15 mouse cellular contexts compared by ENCODE assay signal in the genomic region with DNA sequence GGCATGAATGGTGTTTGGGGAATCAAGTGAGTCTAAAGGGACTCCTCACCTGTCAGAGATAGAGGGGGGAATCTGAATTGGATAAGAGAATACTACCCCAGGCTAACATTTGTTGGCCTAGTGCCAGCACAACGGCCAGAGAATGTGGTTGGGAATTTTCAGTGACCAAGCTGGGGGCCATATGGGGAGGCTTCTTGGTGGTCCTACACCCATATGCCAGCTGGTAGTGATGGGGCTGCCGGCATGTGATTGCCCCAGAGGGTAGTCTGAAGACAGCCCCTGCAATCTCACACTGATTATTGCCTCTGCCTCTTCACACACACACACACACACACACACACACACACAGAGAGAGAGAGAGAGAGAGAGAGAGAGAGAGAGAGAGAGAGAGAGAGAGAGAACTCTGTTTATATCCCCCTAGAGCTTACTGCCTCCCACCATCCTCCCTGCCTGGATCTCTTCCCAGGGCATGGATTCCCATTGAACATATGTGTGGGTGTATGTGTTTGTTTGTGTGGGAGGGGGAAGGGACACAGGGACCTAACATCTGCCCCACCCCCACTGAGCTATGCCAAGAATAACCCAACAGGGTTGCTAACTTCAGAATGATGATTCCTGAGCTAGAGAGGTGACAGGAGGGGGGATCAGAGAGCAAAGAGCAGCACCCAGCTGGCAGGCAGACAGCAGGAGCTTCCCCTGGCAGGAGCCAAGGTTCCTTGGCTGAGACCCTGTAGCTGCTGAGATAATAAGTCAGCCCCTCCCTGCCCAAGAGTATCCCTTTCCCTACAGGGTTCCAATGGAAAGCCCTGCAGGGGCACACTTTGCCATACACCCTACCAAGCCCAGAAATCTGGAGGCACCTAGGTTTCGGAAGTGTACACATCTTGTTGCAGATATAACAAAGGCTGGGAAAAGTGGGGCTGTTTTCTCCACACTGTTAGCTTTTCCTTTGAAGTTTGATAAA. TPM values are rescaled to one million over a fixed set of nuclear protein-coding genes. Genes with fewer than 3 reads are reported as not detected.
DNase-seq lines count a peak whose midpoint lies in the region; ATAC-seq and TF ChIP-seq lines count a peak whose summit lies in the region.
"Had no signal": no experiment of that assay in that cellular context is flagged by ENCODE, and none has a peak within 500 bp of the region (broad histone marks: within the 10 kb centered on the region; RNA-seq: fewer than 3 reads in every experiment).

No protein-coding gene starts in this region.

- H3K36me3 ChIP-seq in kidney, adult 2 months (ENCODE audit: control insufficient read depth, insufficient read depth, low read length), result no peaks in the 10 kb centered on the region
- no peaks in the 10 kb centered on the region for H3K36me3 ChIP-seq in kidney, embryonic 14.5 days (ENCODE audit: control insufficient read depth, insufficient read depth, low read length)
- H3K36me3 ChIP-seq in megakaryocyte, embryonic 14.5 days (replicated peaks; ENCODE audit: low read length), result peaks cover 8% of the 10 kb centered on the region
- H3K36me3 ChIP-seq in forebrain, embryonic 15.5 days, result no peaks in the 10 kb centered on the region
- H3K36me3 ChIP-seq: embryonic facial prominence, embryonic 15.5 days had no signal

- H3K4me2 ChIP-seq in kidney, embryonic 14.5 days (replicated peaks; ENCODE audit: low read depth, low read length), result no peak overlapping the region
- no peak overlapping the region for H3K4me2 ChIP-seq in forebrain, embryonic 15.5 days (replicated peaks)
- H3K4me2 ChIP-seq: embryonic facial prominence, embryonic 15.5 days had no signal

- TF ChIP-seq POLR2A in kidney, adult 2 months (IDR thresholded peaks at IDR 0.05; ENCODE audit: low read depth, low read length), result no peak

- no peaks in the 10 kb centered on the region for H3K4me1 ChIP-seq in kidney, adult 2 months (ENCODE audit: control insufficient read depth, insufficient read depth, low read length)
- no peaks in the 10 kb centered on the region for H3K4me1 ChIP-seq in kidney, embryonic 14.5 days (ENCODE audit: control insufficient read depth, insufficient read depth, low read length)
- peaks cover 66% of the 10 kb centered on the region for H3K4me1 ChIP-seq in megakaryocyte, embryonic 14.5 days
- peaks cover 25% of the 10 kb centered on the region for H3K4me1 ChIP-seq in forebrain, embryonic 15.5 days

- no peak for TF ChIP-seq CTCF in kidney, adult 2 months (conservative IDR thresholded peaks at IDR 0.05; ENCODE audit: insufficient read depth, insufficient read length, low read depth, low read length)

- H3K9ac ChIP-seq in kidney, embryonic 14.5 days (ENCODE audit: low read depth, low read length), result no peak overlapping the region
- no peak overlapping the region for H3K9ac ChIP-seq in forebrain, embryonic 15.5 days (replicated peaks)
- H3K9ac ChIP-seq: embryonic facial prominence, embryonic 15.5 days; liver, embryonic 14.5 days had no signal

- no peak for ATAC-seq in kidney, embryonic 14.5 days (ENCODE audit: low FRiP score, low TSS enrichment)
- ATAC-seq in megakaryocyte, adult 5-6 weeks (ENCODE audit: poor library complexity, severe bottlenecking), result no peak
- ATAC-seq in forebrain, embryonic 15.5 days (replicated peaks), result peak; percentile 87
- ATAC-seq: CD4-positive, CD25-positive, alpha-beta regulatory T cell, adult 4 months had no signal

- H3K27me3 ChIP-seq in kidney, adult 2 months (replicated peaks; ENCODE audit: control insufficient read depth, insufficient read depth, low read length), result peaks cover 1% of the 10 kb centered on the region; the same call in 1 of the 2 replicates
- H3K27me3 ChIP-seq in kidney, embryonic 14.5 days (ENCODE audit: control insufficient read depth, insufficient read depth, low read length), result peaks cover 30% of the 10 kb centered on the region
- no peaks in the 10 kb centered on the region for H3K27me3 ChIP-seq in megakaryocyte, embryonic 14.5 days (replicated peaks)
- peaks cover 26% of the 10 kb centered on the region for H3K27me3 ChIP-seq in forebrain, embryonic 15.5 days

- DNase-seq in kidney, adult 2 months, result peak; percentile 40
- DNase-seq in layer of hippocampus, postnatal 14 days (ENCODE audit: low spot score in 2 of 2), result peak; percentile 36 to 58
- no peak for DNase-seq in cerebellum, postnatal 14 days
- no peak for DNase-seq in urinary bladder, postnatal 36 days (ENCODE audit: low spot score in 2 of 2)
- DNase-seq: cerebellum, postnatal 36 days had no signal

- no peaks in the 10 kb centered on the region for H3K9me3 ChIP-seq in kidney, embryonic 14.5 days (ENCODE audit: control insufficient read depth, low read length)
- no peaks in the 10 kb centered on the region for H3K9me3 ChIP-seq in megakaryocyte, embryonic 14.5 days
- H3K9me3 ChIP-seq in forebrain, embryonic 15.5 days, result no peaks in the 10 kb centered on the region
- H3K9me3 ChIP-seq: embryonic facial prominence, embryonic 15.5 days had no signal

- 44% methylated on average over 3 of the region's 3 CpGs for WGBS in kidney, adult 2 months
- WGBS in kidney, embryonic 14.5 days, result 33% methylated on average over 3 of the region's 3 CpGs
- WGBS in forebrain, embryonic 15.5 days, result 40% methylated on average over 3 of the region's 3 CpGs

- H3K4me3 ChIP-seq in kidney, adult 2 months (ENCODE audit: insufficient read depth, low read depth, low read length), result no peak overlapping the region
- no peak overlapping the region for H3K4me3 ChIP-seq in kidney, embryonic 14.5 days (ENCODE audit: low read length)
- peak overlapping the region; percentile 46 for H3K4me3 ChIP-seq in megakaryocyte, embryonic 14.5 days (replicated peaks)
- H3K4me3 ChIP-seq in forebrain, embryonic 15.5 days, result no peak overlapping the region
- H3K4me3 ChIP-seq: embryonic facial prominence, embryonic 15.5 days had no signal

- no peak overlapping the region for H3K27ac ChIP-seq in kidney, adult 2 months (ENCODE audit: insufficient read depth, low read depth, low read length)
- H3K27ac ChIP-seq in kidney, embryonic 14.5 days (ENCODE audit: low read depth, low read length), result no peak overlapping the region
- H3K27ac ChIP-seq in forebrain, embryonic 15.5 days (replicated peaks), result peak overlapping the region; percentile 40
- H3K27ac ChIP-seq: embryonic facial prominence, embryonic 15.5 days; liver, embryonic 14.5 days; stomach, postnatal 0 days had no signal

RNA-seq across cellular contexts. Expression of a gene that starts 5.0 kb away (rescaled TPM):
- 14.4 and 18.7 TPM in 2 replicates for polyA plus RNA-seq in kidney, adult 2 months (2012; rRNA removed)
- 0.09 and 0.11 TPM in 2 replicates for polyA plus RNA-seq in kidney, embryonic 14.5 days (2014; fragmentation: Nextera tagmentation; extraction: Ambion mirVana)
- 433 and 1,147 TPM in 2 replicates for polyA plus RNA-seq in megakaryocyte, embryonic 14.5 days (2012; ENCODE audit: insufficient read depth, low replicate concordance)
- total RNA-seq in megakaryocyte, adult 5-6 weeks (2015), result not detected in 2 replicates
- 0.20 TPM in 1 of 2 replicates, not detected in the other for total RNA-seq in megakaryocyte, adult 5-6 weeks (2017)
- 1.6 and 3.1 TPM in 2 replicates for polyA plus RNA-seq in forebrain, embryonic 15.5 days (2015; fragmentation: Nextera tagmentation; extraction: Ambion mirVana)
- total RNA-seq in layer of hippocampus, postnatal 14 days (2021), result 10 to 100 TPM; 19.0 to 22.3 TPM
- total RNA-seq: gastrocnemius, adult 8-10 months; heart, postnatal 25 days had no signal
- polyA plus RNA-seq: CD4-positive, CD25-positive, alpha-beta regulatory T cell, adult 4 months had no signal

RNA-seq across cellular contexts. Expression of a gene that starts 36.4 kb away (rescaled TPM):
- polyA plus RNA-seq in kidney, adult 2 months (2012; rRNA removed), result 25.4 and 27.6 TPM in 2 replicates
- 10.5 and 11.9 TPM in 2 replicates for polyA plus RNA-seq in kidney, embryonic 14.5 days (2014; fragmentation: Nextera tagmentation; extraction: Ambion mirVana)
- not detected in 2 replicates for polyA plus RNA-seq in megakaryocyte, embryonic 14.5 days (2012; ENCODE audit: insufficient read depth, low replicate concordance)
- total RNA-seq in megakaryocyte, adult 5-6 weeks (2015), result not detected in 2 replicates
- not detected in 2 replicates for total RNA-seq in megakaryocyte, adult 5-6 weeks (2017)
- 3.3 and 4.2 TPM in 2 replicates for polyA plus RNA-seq in forebrain, embryonic 15.5 days (2015; fragmentation: Nextera tagmentation; extraction: Ambion mirVana)
- 1 to 10 TPM; 7.6 to 9.9 TPM for total RNA-seq in layer of hippocampus, postnatal 14 days (2021)
- polyA plus RNA-seq: CD4-positive, CD25-positive, alpha-beta regulatory T cell, adult 4 months had no signal

RNA-seq across cellular contexts. Expression of a gene that starts 51.1 kb away (rescaled TPM):
- 12.1 and 15.7 TPM in 2 replicates for polyA plus RNA-seq in kidney, adult 2 months (2012; rRNA removed)
- 28.5 and 33.2 TPM in 2 replicates for polyA plus RNA-seq in kidney, embryonic 14.5 days (2014; fragmentation: Nextera tagmentation; extraction: Ambion mirVana)
- 1.5 and 3.5 TPM in 2 replicates for polyA plus RNA-seq in megakaryocyte, embryonic 14.5 days (2012; ENCODE audit: insufficient read depth, low replicate concordance)
- total RNA-seq in megakaryocyte, adult 5-6 weeks (2015), result 15.1 and 18.4 TPM in 2 replicates
- total RNA-seq in megakaryocyte, adult 5-6 weeks (2017), result 24.4 and 26.4 TPM in 2 replicates
- polyA plus RNA-seq in forebrain, embryonic 15.5 days (2015; fragmentation: Nextera tagmentation; extraction: Ambion mirVana), result 34.1 and 34.7 TPM in 2 replicates
- total RNA-seq in layer of hippocampus, postnatal 14 days (2021), result 10 to 100 TPM; 22.3 to 22.7 TPM

Comparison
In these comparisons a context has a peak if more than half of its experiments do, and no peak if none do; other contexts are left out.
1. DNase-seq: peak in kidney, adult 2 months (single experiment) and layer of hippocampus, postnatal 14 days (2 of 2); none in cerebellum, postnatal 14 days (0 of 2) and urinary bladder, postnatal 36 days (0 of 2).
2. RNA of a gene that starts 5.0 kb away (polyA plus RNA-seq): 433 to 1,147 TPM in megakaryocyte, embryonic 14.5 days; 14.4 to 18.7 TPM in kidney, adult 2 months, 1.6 to 3.1 TPM in forebrain, embryonic 15.5 days and 0.09 to 0.11 TPM in kidney, embryonic 14.5 days; every median in the first group is over 10 times any median in the second.